Mouse (Mus musculus): Measurements from ENCODE around the gene Tifa.

GRCm38 (mm10) chr3:127805071-127805470, 15.5 kb downstream of the Tifa start:
- TF ChIP-seq CTCF (IDR thresholded peaks at IDR 0.05; ENCODE audit: extremely low read depth, insufficient read depth, low read length) (no peak), POLR2A (IDR thresholded peaks at IDR 0.05; ENCODE audit: extremely low read depth, insufficient read depth, low read length) (no peak)
